Mouse (Mus musculus): ENCODE results near the gene Pon2. TPM values are rescaled to one million over a fixed set of nuclear protein-coding genes. Genes with fewer than 3 reads are reported as not detected.

Gene Pon2
- total RNA-seq, 2 experiments from 2014 or later = 19.8 TPM

- DNase-seq = no peak
These were observed 76.2 kb downstream of the Pon2 start for GRCm38 (mm10) chr6:5222080-5222479.

GRCm38 (mm10) chr6:5218190-5218589 lies 80.1 kb downstream of the Pon2 start:
- no peak for DNase-seq

Other genes with a start within 250 kb of the Pon2 start
- gene Pon1, start 104.5 kb downstream of the Pon2 start, total RNA-seq (2021) = not detected
- 1 to 10 TPM; 2.0 to 2.2 TPM for gene Pon3, start 42.2 kb downstream of the Pon2 start, total RNA-seq (2021)
- under 1 TPM; 0.50 to 0.71 TPM for gene Asb4, start 84.9 kb upstream of the Pon2 start, total RNA-seq (2021)
- 10 to 100 TPM; 11.3 to 14.5 TPM for gene Pdk4, start 197.9 kb upstream of the Pon2 start, total RNA-seq (2021)